Mouse (Mus musculus): ENCODE measurements around the gene Zfp36l2. TPM values are rescaled to one million over a fixed set of nuclear protein-coding genes. Genes with fewer than 3 reads are reported as not detected.
A peak's percentile ranks its signal among the peaks of the same experiment; 100 is the strongest.
"Not testable (repeated sequence)": the region's sequence is repeated elsewhere in the genome, so short reads cannot be mapped to it uniquely, and the experiment has no call there.

The Zfp36l2 gene
- 14.8 and 15.9 TPM in 2 replicates for polyA plus RNA-seq (2015; fragmentation: Nextera tagmentation; extraction: Ambion mirVana)

- Histone ChIP-seq H3K9ac (peak within 1 kb of the TSS; percentile 91), H3K4me3 (peak within 1 kb of the TSS; percentile 87), H3K36me3 (peaks cover 2% of the 10 kb centered on the region; the same call in 1 of the 2 replicates), H3K9me3 (no peaks in the 10 kb centered on the region), H3K27ac (peak within 1 kb of the TSS; percentile 100), H3K4me2 (peak within 1 kb of the TSS; percentile 94), H3K4me1 (peaks cover 24% of the 10 kb centered on the region), H3K27me3 (no peaks in the 10 kb centered on the region)
- ATAC-seq (ENCODE audit: borderline replicate concordance, extremely low read depth, low FRiP score, low TSS enrichment): peak; percentile 89
- WGBS: under 1% methylated on average over 47 of the region's 76 CpGs
Measured at GRCm38 (mm10) chr17:84187727-84188373, at the start of gene Zfp36l2. Gene Zfp36l2, minus strand, starts transcription at chr17:84187947.

DNA sequence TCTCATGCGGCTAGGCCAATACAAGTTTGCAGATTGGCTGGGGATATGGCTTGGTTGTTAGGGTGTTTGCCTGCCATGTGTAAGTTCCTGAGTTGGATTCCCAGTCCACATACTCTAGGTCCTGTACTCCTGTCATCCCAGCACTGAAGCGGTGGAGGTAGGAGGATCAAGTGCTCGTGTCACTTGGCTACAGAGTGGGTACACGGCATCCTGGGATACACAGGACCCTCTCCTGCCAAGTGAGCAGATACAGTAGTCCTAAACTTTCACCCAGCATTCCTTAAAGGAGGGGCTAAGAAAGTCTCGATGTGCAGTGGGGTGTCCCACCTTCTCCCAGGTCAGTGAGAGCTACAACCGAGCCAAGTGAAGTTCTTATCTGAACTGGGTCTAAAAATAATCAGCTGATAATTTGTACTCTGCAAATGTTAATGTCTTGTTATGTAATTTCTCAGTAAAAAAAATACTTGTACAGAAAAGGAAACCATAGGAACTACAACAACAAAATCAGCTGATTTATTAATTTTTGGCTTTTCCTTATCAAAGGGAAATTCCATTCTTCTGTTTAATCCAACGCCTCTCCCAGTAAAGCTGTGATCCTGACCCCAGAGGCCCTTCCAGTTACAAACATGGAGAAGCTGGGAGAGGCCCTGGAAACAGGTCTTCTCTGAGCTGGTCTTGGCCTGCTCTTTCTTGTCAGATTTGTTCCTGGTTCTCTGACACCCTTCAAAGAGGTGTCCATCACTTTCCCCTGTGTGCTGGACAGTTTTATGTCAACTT lies 49.2 kb upstream of the Zfp36l2 start:
- H3K36me3 ChIP-seq: no peaks in the 10 kb centered on the region
- no peak overlapping the region for H3K9ac ChIP-seq
- WGBS: 46% methylated on average over 7 of the region's 7 CpGs
- no peaks in the 10 kb centered on the region for H3K9me3 ChIP-seq
- no peak overlapping the region for H3K27ac ChIP-seq
- H3K4me3 ChIP-seq: no peak overlapping the region
- no peaks in the 10 kb centered on the region for H3K27me3 ChIP-seq
- H3K4me1 ChIP-seq: peaks cover 6% of the 10 kb centered on the region; the same call in 1 of the 2 replicates
- ATAC-seq (ENCODE audit: borderline replicate concordance, extremely low read depth, low FRiP score, low TSS enrichment): no peak
- H3K4me2 ChIP-seq: no peak overlapping the region

- H3K4me3 ChIP-seq: no peak overlapping the region
- no peaks in the 10 kb centered on the region for H3K27me3 ChIP-seq
- H3K9me3 ChIP-seq: no peaks in the 10 kb centered on the region
- no peak overlapping the region for H3K9ac ChIP-seq
- H3K4me1 ChIP-seq: peaks cover 6% of the 10 kb centered on the region; the same call in 1 of the 2 replicates
- H3K4me2 ChIP-seq: no peak overlapping the region
- no peak for ATAC-seq (ENCODE audit: borderline replicate concordance, extremely low read depth, low FRiP score, low TSS enrichment)
- no peak overlapping the region for H3K27ac ChIP-seq
- no peaks in the 10 kb centered on the region for H3K36me3 ChIP-seq
- WGBS: 74% methylated on average over 4 of the region's 4 CpGs
Measured at GRCm38 (mm10) chr17:84235399-84235928, 47.7 kb upstream of the Zfp36l2 start.

DNA sequence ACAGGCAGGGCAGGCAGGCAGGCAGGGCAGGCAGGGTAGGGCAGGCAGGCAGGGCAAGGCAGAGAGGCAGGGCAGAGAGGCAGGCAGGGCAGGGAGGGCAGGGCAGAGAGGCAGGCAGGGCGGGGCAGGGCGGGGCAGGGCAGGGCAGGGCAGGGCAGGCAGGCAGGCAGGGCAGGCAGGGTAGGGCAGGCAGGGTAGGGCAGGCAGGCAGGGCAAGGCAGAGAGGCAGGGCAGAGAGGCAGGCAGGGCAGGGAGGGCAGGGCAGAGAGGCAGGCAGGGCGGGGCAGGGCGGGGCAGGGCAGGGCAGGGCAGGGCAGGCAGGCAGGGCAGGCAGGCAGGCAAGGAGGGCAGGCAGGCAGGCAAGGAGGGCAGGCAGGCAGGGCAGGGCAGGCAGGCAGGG lies 47.0 kb upstream of the Zfp36l2 start:
- not testable (repeated sequence) for H3K9ac ChIP-seq; H3K27me3 ChIP-seq; H3K36me3 ChIP-seq; H3K4me3 ChIP-seq; H3K27ac ChIP-seq; H3K4me2 ChIP-seq; H3K4me1 ChIP-seq; H3K9me3 ChIP-seq; ATAC-seq (ENCODE audit: borderline replicate concordance, extremely low read depth, low FRiP score, low TSS enrichment)
- 87% methylated on average over 2 of the region's 4 CpGs for WGBS

DNA sequence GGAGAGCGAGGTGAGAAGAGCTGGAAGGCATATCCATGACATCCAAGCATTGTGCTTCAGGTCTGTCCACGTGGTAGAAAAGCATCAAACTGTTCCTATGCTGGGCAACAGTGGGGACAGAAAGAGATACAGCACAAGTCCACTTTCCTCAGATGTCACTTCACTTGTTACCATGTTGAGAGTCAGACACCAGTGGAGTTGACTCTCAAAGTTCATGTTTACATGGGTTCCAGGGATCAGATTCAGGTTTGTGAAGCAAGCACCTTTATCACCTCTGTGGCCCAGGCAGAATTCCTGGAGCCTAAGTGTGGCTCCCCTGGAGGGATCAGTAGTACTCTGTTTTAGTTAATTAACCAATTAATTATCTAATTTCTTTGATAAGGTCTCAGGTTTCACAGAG lies 46.0 kb upstream of the Zfp36l2 start:
- Histone ChIP-seq H3K4me2 (no peak overlapping the region), H3K36me3 (peaks cover 6% of the 10 kb centered on the region; the same call in 1 of the 2 replicates), H3K27ac (no peak overlapping the region), H3K9me3 (no peaks in the 10 kb centered on the region), H3K4me3 (no peak overlapping the region), H3K27me3 (no peaks in the 10 kb centered on the region), H3K4me1 (peaks cover 6% of the 10 kb centered on the region; the same call in 1 of the 2 replicates), H3K9ac (no peak overlapping the region)
- WGBS: 74% methylated on average over 2 of the region's 2 CpGs
- no peak for ATAC-seq (ENCODE audit: borderline replicate concordance, extremely low read depth, low FRiP score, low TSS enrichment)

DNA sequence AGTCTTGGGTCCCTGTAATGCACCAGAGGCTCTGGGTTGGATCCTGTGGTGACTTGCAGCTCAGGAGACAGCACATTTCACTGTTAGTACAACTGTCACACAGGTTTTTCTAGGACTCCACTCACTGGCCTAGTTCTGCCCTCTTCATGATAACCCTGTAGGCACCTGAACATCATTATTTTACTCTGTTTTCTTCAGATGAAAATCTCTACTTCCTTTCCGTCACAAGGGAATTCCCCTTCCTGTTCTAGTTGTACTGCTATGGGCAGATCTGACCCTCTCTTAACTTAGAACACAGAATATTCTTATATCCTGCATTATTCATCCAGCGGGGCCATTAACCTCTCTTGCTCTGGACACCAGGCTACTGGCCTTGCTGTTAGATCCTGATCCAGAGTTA lies 43.6 kb upstream of the Zfp36l2 start:
- Histone ChIP-seq H3K4me3 (no peak overlapping the region), H3K36me3 (peaks cover 9% of the 10 kb centered on the region), H3K4me1 (no peaks in the 10 kb centered on the region), H3K9ac (no peak overlapping the region), H3K27ac (no peak overlapping the region), H3K4me2 (no peak overlapping the region), H3K27me3 (no peaks in the 10 kb centered on the region), H3K9me3 (no peaks in the 10 kb centered on the region)
- WGBS: 90% methylated on average over 2 of the region's 2 CpGs
- ATAC-seq (ENCODE audit: borderline replicate concordance, extremely low read depth, low FRiP score, low TSS enrichment): no peak

GRCm38 (mm10) chr17:84228223-84228622 lies 40.5 kb upstream of the Zfp36l2 start:
- Histone ChIP-seq H3K4me2 (no peak overlapping the region), H3K9me3 (no peaks in the 10 kb centered on the region), H3K4me1 (no peaks in the 10 kb centered on the region), H3K27me3 (no peaks in the 10 kb centered on the region), H3K27ac (no peak overlapping the region), H3K4me3 (no peak overlapping the region), H3K9ac (no peak overlapping the region), H3K36me3 (peaks cover 12% of the 10 kb centered on the region)
- ATAC-seq (ENCODE audit: borderline replicate concordance, extremely low read depth, low FRiP score, low TSS enrichment): no peak
- 57% methylated on average over 2 of the region's 2 CpGs for WGBS

DNA sequence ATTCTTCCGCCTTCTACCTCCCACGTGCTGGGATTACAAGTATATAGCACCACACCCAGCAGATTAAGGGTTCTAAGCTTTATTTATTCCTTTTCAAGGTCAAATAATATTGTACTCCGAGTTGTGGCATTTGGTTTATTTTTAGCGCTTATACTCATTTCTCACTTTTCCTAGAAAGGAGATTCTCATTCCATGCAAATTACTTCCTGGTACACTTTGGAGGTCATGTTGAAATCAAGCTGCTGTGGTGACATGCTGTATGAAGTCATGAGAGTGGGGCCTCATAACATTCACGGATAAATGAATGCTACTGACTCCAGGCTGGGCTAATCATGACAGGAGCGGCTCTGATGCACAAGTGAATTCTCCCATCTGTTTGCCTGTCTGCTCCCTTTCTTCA lies 38.9 kb upstream of the Zfp36l2 start:
- no peak overlapping the region for H3K9ac ChIP-seq
- peaks cover 15% of the 10 kb centered on the region for H3K36me3 ChIP-seq
- no peak overlapping the region for H3K4me2 ChIP-seq
- no peaks in the 10 kb centered on the region for H3K27me3 ChIP-seq
- H3K4me1 ChIP-seq: no peaks in the 10 kb centered on the region
- ATAC-seq (ENCODE audit: borderline replicate concordance, extremely low read depth, low FRiP score, low TSS enrichment): no peak
- H3K9me3 ChIP-seq: no peaks in the 10 kb centered on the region
- no peak overlapping the region for H3K4me3 ChIP-seq
- WGBS: 55% methylated on average over 6 of the region's 6 CpGs
- no peak overlapping the region for H3K27ac ChIP-seq

- Histone ChIP-seq H3K4me3 (no peak overlapping the region), H3K36me3 (peaks cover 19% of the 10 kb centered on the region)
- ATAC-seq (ENCODE audit: borderline replicate concordance, extremely low read depth, low FRiP score, low TSS enrichment): no peak
Measured at GRCm38 (mm10) chr17:84226231-84226630, 38.5 kb upstream of the Zfp36l2 start.

DNA sequence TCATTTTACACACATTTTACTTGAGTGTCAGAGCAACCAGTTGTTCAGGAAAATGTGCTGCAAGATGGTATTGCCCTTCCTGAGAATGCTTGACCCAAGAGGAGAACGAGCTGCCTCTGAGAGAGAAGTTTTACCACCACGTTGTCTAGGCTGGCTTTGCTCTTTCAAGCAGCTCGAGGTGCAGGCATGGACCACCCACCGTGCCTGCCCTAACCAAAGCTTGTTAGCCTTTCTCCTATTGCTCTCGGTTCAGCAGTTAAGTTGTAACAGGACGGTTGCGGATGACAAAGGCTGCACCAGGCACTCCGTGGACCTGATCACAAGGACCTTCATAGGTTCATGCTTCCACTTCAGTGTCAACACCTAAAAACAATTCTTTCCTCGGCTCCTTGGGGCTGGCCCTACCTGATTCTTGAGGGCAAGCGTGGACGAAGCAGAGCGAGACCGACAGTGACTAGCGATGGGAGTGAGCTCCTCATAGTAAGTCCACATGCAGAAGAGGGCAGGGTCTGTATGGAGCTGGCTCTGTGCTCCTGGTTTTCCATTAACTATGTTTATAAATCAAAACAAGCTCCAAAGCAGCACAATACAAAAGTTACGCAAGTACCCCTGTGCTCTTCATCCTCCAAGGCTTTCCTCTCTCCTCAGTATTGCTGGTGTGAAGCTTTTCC lies 36.6 kb upstream of the Zfp36l2 start:
- no peaks in the 10 kb centered on the region for H3K27me3 ChIP-seq
- no peak for ATAC-seq (ENCODE audit: borderline replicate concordance, extremely low read depth, low FRiP score, low TSS enrichment)
- WGBS: 63% methylated on average over 15 of the region's 15 CpGs

More at GRCm38 (mm10) chr17:84226231-84226630, 38.5 kb upstream of the Zfp36l2 start:
- Histone ChIP-seq H3K4me1 (no peaks in the 10 kb centered on the region), H3K4me2 (no peak overlapping the region), H3K9ac (no peak overlapping the region), H3K9me3 (no peaks in the 10 kb centered on the region), H3K27ac (no peak overlapping the region), H3K27me3 (no peaks in the 10 kb centered on the region)
- 50% methylated on average over 5 of the region's 5 CpGs for WGBS

DNA sequence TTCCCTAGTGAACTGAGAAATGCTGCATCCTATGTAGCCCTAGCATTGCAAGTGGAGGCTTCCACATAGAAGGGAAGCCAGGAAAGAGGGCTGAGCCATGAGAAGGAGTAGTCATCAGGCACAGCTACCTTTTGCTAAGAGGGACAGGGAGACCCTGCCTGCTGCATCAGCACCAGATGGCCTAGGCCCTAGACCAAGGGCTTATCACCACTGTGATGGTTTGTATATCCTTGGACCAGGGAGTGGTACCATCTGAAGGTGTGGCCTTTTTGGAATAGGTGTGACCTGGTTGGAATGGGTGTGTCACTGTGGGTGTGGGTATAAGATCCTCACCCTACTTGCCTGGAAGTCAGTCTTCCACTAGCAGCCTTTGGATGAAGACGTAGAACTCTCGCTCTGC lies 31.1 kb upstream of the Zfp36l2 start:
- H3K36me3 ChIP-seq: peaks cover 20% of the 10 kb centered on the region
- ATAC-seq (ENCODE audit: borderline replicate concordance, extremely low read depth, low FRiP score, low TSS enrichment); H3K4me1 ChIP-seq; H3K4me2 ChIP-seq; H3K27ac ChIP-seq; H3K9me3 ChIP-seq; H3K27me3 ChIP-seq; H3K9ac ChIP-seq; H3K4me3 ChIP-seq: not testable (repeated sequence)
- 100% methylated on average over 2 of the region's 2 CpGs for WGBS

More for the DNA sequence above, 36.6 kb upstream of the Zfp36l2 start:
- no peak overlapping the region for H3K4me3 ChIP-seq
- H3K27ac ChIP-seq: no peak overlapping the region
- no peaks in the 10 kb centered on the region for H3K4me1 ChIP-seq
- no peak overlapping the region for H3K4me2 ChIP-seq
- peaks cover 29% of the 10 kb centered on the region for H3K36me3 ChIP-seq
- H3K9me3 ChIP-seq: no peaks in the 10 kb centered on the region
- H3K9ac ChIP-seq: no peak overlapping the region
